Mouse (Mus musculus): Measurements from ENCODE around the gene Gm17332. TPM values are rescaled to one million over a fixed set of nuclear protein-coding genes. Genes with fewer than 3 reads are reported as not detected.
"Not testable (repeated sequence)": the region's sequence is repeated elsewhere in the genome, so short reads cannot be mapped to it uniquely, and the experiment has no call there.

Gm17332 gene
- total and polyA plus RNA-seq, 3 experiments: not detected

DNA sequence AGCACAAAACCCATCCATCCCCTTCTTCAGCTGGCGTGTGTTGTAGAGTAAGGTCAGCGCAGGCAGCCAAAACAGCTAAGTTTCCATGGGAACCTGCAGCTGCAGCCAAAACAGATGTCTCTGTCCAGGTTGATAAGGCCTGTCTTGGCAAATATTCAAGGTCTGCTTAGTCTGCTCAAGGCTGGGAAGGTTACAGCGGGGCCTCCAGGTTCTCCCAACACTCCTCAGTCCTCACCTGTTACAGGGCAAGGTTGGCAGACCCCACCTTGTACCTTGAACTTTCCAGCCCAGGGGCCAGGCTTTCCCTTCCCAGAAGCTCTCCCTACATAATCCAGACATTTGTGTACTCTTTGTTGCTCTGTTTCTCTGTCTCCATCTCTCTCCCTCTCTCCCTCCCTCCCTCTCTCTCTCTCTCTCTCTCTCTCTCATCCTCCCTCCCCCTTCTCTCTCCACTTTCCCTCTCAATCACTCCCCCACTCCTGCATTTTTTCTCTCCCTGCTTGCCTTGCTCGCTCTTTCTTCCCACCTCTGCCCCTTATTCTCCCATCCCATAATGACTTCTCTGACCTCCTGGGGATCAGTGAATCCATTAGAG is 12.1 kb downstream of the Gm17332 start:
- Histone ChIP-seq H3K4me1 (ENCODE audit: insufficient read depth, low read depth, low read length) (peaks cover 2% of the 10 kb centered on the region; the same call in 1 of the 2 replicates), H3K4me3 (ENCODE audit: low read depth, low read length) (no peak overlapping the region), H3K36me3 (replicated peaks) (no peaks in the 10 kb centered on the region), H3K27me3 (ENCODE audit: insufficient read depth, low read length) (peaks cover 7% of the 10 kb centered on the region; the same call in 1 of the 2 replicates), H3K9me3 (replicated peaks) (no peaks in the 10 kb centered on the region)
- TF ChIP-seq CTCF (IDR thresholded peaks at IDR 0.05; ENCODE audit: low read depth, low read length) (no peak), TAL1 (conservative IDR thresholded peaks at IDR 0.05; ENCODE audit: low read depth, low read length) (no peak), POLR2AphosphoS5 (IDR thresholded peaks at IDR 0.05; ENCODE audit: insufficient replicate concordance, low read depth, low read length) (no peak), GATA1 (IDR thresholded peaks at IDR 0.05; ENCODE audit: borderline replicate concordance, low read length) (no peak), GATA2 (IDR thresholded peaks at IDR 0.05; ENCODE audit: borderline replicate concordance, low read depth, low read length) (no peak)
- ATAC-seq (ENCODE audit: extremely low read depth, insufficient number of reproducible peaks, low FRiP score, poor library complexity, severe bottlenecking): no peak
- DNase-seq (ENCODE audit: low spot score): no peak

- Histone ChIP-seq H3K4me3 (ENCODE audit: low read depth, low read length) (no peak overlapping the region), H3K27me3 (ENCODE audit: insufficient read depth, low read length) (peaks cover 7% of the 10 kb centered on the region; the same call in 1 of the 2 replicates), H3K36me3 (replicated peaks) (no peaks in the 10 kb centered on the region), H3K4me1 (ENCODE audit: insufficient read depth, low read depth, low read length) (peaks cover 2% of the 10 kb centered on the region; the same call in 1 of the 2 replicates), H3K9me3 (replicated peaks) (no peaks in the 10 kb centered on the region)
- ATAC-seq (ENCODE audit: extremely low read depth, insufficient number of reproducible peaks, low FRiP score, poor library complexity, severe bottlenecking) (no peak), DNase-seq (ENCODE audit: low spot score) (no peak)
- TF ChIP-seq CTCF (IDR thresholded peaks at IDR 0.05; ENCODE audit: low read depth, low read length): no peak
- no peak for TF ChIP-seq TAL1 (conservative IDR thresholded peaks at IDR 0.05; ENCODE audit: low read depth, low read length)
- no peak for TF ChIP-seq GATA1 (IDR thresholded peaks at IDR 0.05; ENCODE audit: borderline replicate concordance, low read length)
- TF ChIP-seq POLR2AphosphoS5 (IDR thresholded peaks at IDR 0.05; ENCODE audit: insufficient replicate concordance, low read depth, low read length): no peak
- TF ChIP-seq GATA2 (IDR thresholded peaks at IDR 0.05; ENCODE audit: borderline replicate concordance, low read depth, low read length): no peak
These were observed 12.9 kb downstream of the Gm17332 start for GRCm38 (mm10) chr11:31169161-31170051.

DNA sequence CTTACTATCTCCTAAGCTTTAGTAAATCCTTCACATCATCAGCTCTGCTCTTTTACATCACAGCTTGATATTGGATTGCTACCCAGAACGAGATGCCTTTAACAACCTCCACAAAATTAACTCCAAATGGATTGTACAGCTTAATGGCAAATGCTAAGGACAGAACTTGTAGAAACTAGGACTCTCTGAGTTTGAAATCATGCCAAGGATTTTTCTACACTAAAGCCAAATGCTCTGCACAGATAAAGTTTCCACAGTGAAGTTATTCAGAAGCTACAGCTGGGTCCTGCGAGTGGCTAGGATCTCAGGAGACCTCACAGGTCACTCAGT is 13.5 kb downstream of the Gm17332 start:
- H3K4me3 ChIP-seq (ENCODE audit: low read depth, low read length): no peak overlapping the region
- TF ChIP-seq POLR2AphosphoS5 (IDR thresholded peaks at IDR 0.05; ENCODE audit: insufficient replicate concordance, low read depth, low read length) (no peak), GATA1 (IDR thresholded peaks at IDR 0.05; ENCODE audit: borderline replicate concordance, low read length) (no peak), GATA2 (IDR thresholded peaks at IDR 0.05; ENCODE audit: borderline replicate concordance, low read depth, low read length) (no peak), CTCF (IDR thresholded peaks at IDR 0.05; ENCODE audit: low read depth, low read length) (no peak), TAL1 (conservative IDR thresholded peaks at IDR 0.05; ENCODE audit: low read depth, low read length) (no peak)
- no peak for ATAC-seq (ENCODE audit: extremely low read depth, insufficient number of reproducible peaks, low FRiP score, poor library complexity, severe bottlenecking)
- H3K9me3 ChIP-seq (replicated peaks): no peaks in the 10 kb centered on the region
- no peaks in the 10 kb centered on the region for H3K36me3 ChIP-seq (replicated peaks)
- peaks cover 7% of the 10 kb centered on the region; the same call in 1 of the 2 replicates for H3K27me3 ChIP-seq (ENCODE audit: insufficient read depth, low read length)
- DNase-seq (ENCODE audit: low spot score): no peak
- H3K4me1 ChIP-seq (ENCODE audit: insufficient read depth, low read depth, low read length): peaks cover 2% of the 10 kb centered on the region; the same call in 1 of the 2 replicates

GRCm38 (mm10) chr11:31157021-31157420 is 25.2 kb downstream of the Gm17332 start:
- no peaks in the 10 kb centered on the region for H3K36me3 ChIP-seq (replicated peaks)
- no peaks in the 10 kb centered on the region for H3K4me1 ChIP-seq (ENCODE audit: insufficient read depth, low read depth, low read length)
- ATAC-seq (ENCODE audit: extremely low read depth, insufficient number of reproducible peaks, low FRiP score, poor library complexity, severe bottlenecking) (no peak), DNase-seq (ENCODE audit: low spot score) (no peak)
- no peak overlapping the region for H3K4me3 ChIP-seq (ENCODE audit: low read depth, low read length)
- H3K9me3 ChIP-seq (replicated peaks): no peaks in the 10 kb centered on the region
- H3K27me3 ChIP-seq (ENCODE audit: insufficient read depth, low read length): no peaks in the 10 kb centered on the region
- TF ChIP-seq GATA1 (IDR thresholded peaks at IDR 0.05; ENCODE audit: borderline replicate concordance, low read length): no peak
- TF ChIP-seq TAL1 (conservative IDR thresholded peaks at IDR 0.05; ENCODE audit: low read depth, low read length): no peak
- no peak for TF ChIP-seq GATA2 (IDR thresholded peaks at IDR 0.05; ENCODE audit: borderline replicate concordance, low read depth, low read length)
- TF ChIP-seq CTCF (IDR thresholded peaks at IDR 0.05; ENCODE audit: low read depth, low read length): no peak
- no peak for TF ChIP-seq POLR2AphosphoS5 (IDR thresholded peaks at IDR 0.05; ENCODE audit: insufficient replicate concordance, low read depth, low read length)

- not testable (repeated sequence) for ATAC-seq (ENCODE audit: extremely low read depth, insufficient number of reproducible peaks, low FRiP score, poor library complexity, severe bottlenecking); H3K27me3 ChIP-seq (ENCODE audit: insufficient read depth, low read length); H3K36me3 ChIP-seq (replicated peaks); H3K4me3 ChIP-seq (ENCODE audit: low read depth, low read length); H3K9me3 ChIP-seq (replicated peaks); H3K4me1 ChIP-seq (ENCODE audit: insufficient read depth, low read depth, low read length); DNase-seq (ENCODE audit: low spot score)
These were observed 43.9 kb downstream of the Gm17332 start for GRCm38 (mm10) chr11:31138394-31138793.

GRCm38 (mm10) chr11:31134824-31135223 is 47.4 kb downstream of the Gm17332 start:
- not testable (repeated sequence) for ATAC-seq (ENCODE audit: extremely low read depth, insufficient number of reproducible peaks, low FRiP score, poor library complexity, severe bottlenecking); H3K9me3 ChIP-seq (replicated peaks); DNase-seq (ENCODE audit: low spot score); H3K27me3 ChIP-seq (ENCODE audit: insufficient read depth, low read length); H3K4me1 ChIP-seq (ENCODE audit: insufficient read depth, low read depth, low read length); H3K36me3 ChIP-seq (replicated peaks); H3K4me3 ChIP-seq (ENCODE audit: low read depth, low read length)

DNA sequence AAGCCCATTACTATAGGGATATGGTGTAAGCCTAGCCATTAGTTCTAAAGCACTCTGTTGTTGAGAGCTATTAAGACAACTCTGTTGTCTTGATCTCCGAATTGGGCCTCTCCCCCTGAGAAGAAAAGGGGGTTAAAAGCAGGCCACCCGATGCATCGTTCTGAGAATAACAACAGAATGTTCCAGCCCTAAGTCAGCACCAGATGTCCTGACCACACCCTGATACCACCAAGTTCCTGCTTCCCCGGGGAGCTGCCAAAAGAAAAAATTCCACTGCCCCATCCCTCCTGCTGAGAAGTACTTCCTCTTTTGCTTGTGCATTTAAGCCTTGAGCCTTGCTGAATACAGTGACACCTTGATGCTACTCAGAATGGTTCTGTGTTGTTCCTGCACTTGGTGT is 48.5 kb downstream of the Gm17332 start:
- not testable (repeated sequence) for DNase-seq (ENCODE audit: low spot score); H3K4me1 ChIP-seq (ENCODE audit: insufficient read depth, low read depth, low read length); ATAC-seq (ENCODE audit: extremely low read depth, insufficient number of reproducible peaks, low FRiP score, poor library complexity, severe bottlenecking)

More for the DNA sequence above, 48.5 kb downstream of the Gm17332 start:
- H3K9me3 ChIP-seq (replicated peaks); H3K36me3 ChIP-seq (replicated peaks); H3K27me3 ChIP-seq (ENCODE audit: insufficient read depth, low read length); H3K4me3 ChIP-seq (ENCODE audit: low read depth, low read length): not testable (repeated sequence)

Data from G1E (cell line).